Mouse (Mus musculus) lung, adult 2 months (tissue): ENCODE results near the gene Klk13. TPM values are rescaled to one million over a fixed set of nuclear protein-coding genes. Genes with fewer than 3 reads are reported as not detected.
"Not testable (repeated sequence)": the region's sequence is repeated elsewhere in the genome, so short reads cannot be mapped to it uniquely, and the experiment has no call there.

ENCODE experiments used
- DNase-seq: peaks from one replicate; pipeline ENCODE4 v3.0.0; 2022
- H3K4me1 ChIP-seq: fragments of 200-500 bp; 2 replicates; pipeline ENCODE4 v1.6.1; 2011; ENCODE audit warnings: low read length; ENCODE audit not compliant: control insufficient read depth, insufficient read depth
- H3K4me3 ChIP-seq: fragments of 200-500 bp; replicated peaks from 2 replicates; pipeline ENCODE3; 2011; ENCODE audit warnings: low read depth, mild to moderate bottlenecking, control low read depth, low read length; ENCODE audit errors: extremely low read depth
- CTCF ChIP-seq: fragments of 200-500 bp; IDR thresholded peaks from 2 replicates; pipeline ENCODE4 v1.5.1; 2011; ENCODE audit warnings: mild to moderate bottlenecking, low read length, control low read depth; ENCODE audit not compliant: insufficient read depth
- POLR2A ChIP-seq: fragments of 200-500 bp; IDR thresholded peaks from 2 replicates; pipeline ENCODE4 v1.6.1; 2011; ENCODE audit warnings: low read depth, mild to moderate bottlenecking, control low read depth, low read length, borderline replicate concordance; ENCODE audit errors: extremely low read depth
- WGBS: fragments of 180-500 bp; shearing (Covaris S2); methylation state at CpG from one replicate; pipeline ENCODE4 v1.1.7; 2018; 5-methylcytosine and 5-hydroxymethylcytosine counted together
- polyA plus RNA-seq: library from polyadenylated mRNA; depleted of rRNA; stranded (reverse); fragments of >200 nt; gene quantifications from 2 replicates; pipeline ENCODE4 v1.2.3, GENCODE M21; 2012; rRNA removed

The Klk13 gene
- polyA plus RNA-seq = 8.4 and 35.6 TPM in 2 replicates

DNA sequence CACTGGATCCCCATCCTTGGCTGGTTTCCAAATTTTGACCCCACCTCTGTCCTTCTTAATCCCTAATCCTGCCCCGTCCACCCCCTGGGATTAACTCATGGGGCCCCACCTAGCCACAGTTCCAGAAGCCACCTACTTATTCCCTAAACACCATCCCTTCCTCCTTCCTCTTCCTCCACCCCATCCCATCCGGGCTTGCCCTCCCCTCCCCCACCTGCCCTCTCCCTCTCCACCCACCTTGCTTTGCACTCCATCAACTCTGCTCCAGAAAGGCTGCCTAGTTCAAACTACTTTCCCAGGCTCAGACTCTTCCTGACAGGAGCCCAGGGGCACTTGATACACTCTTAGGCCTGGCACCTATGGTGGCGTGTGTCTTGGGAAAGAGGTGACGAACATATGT is at the start of gene Klk13:
Gene Klk13, plus strand, starts transcription at position 301 of the 400 bp plus-strand sequence.
- peaks cover 5% of the 10 kb centered on the region; the same call in 1 of the 2 replicates for H3K4me1 ChIP-seq
- WGBS = 49% methylated on average over 4 of the region's 4 CpGs
- H3K4me3 ChIP-seq = no peak within 1 kb of the TSS
- TF ChIP-seq CTCF (no peak), POLR2A (no peak)
- no peak for DNase-seq

DNA sequence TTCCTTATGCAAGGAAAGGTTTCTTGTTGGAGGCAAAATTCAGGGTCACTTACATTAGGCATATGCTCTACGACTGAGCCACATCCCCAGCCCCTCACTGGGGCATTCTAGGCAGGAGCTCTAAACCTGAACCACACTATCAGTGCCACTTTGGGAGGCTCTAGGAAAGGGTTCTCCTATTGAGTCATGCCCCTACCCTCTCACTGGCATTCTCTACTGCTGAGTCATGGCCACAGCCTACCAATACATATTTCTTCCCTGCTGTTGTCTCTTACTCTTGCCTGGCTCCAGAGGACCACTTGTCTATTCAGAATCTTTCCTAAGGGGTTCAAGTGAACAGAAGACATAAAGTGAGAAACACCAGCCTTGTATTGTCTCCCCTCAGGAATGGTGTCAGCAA is 49.6 kb upstream of the Klk13 start:
- no peak for DNase-seq
- 67% methylated on average over 1 of the region's 1 CpGs for WGBS
- TF ChIP-seq CTCF (no peak), POLR2A (no peak)
- H3K4me3 ChIP-seq = no peak overlapping the region
- H3K4me1 ChIP-seq = no peaks in the 10 kb centered on the region

DNA sequence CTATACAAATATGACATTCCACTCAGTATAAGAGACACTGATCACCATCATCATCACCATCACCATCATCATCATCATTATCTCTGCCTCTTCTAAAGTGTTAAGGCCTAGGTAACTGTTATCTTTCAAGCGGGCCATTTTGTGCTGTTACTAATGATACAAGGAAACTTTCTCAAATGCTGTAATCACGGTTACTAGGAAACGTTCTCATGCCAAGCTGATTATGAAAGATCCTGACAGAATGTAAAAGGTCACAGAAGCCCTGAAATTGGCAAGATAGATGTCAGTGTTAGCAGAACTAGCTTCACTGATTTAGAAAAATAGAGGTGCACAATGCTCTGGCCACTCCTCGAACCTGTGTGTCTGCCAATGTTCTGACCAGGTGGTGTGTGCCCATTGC is 45.1 kb upstream of the Klk13 start:
- not testable (repeated sequence) for H3K4me3 ChIP-seq, H3K4me1 ChIP-seq, DNase-seq
- 69% methylated on average over 4 of the region's 4 CpGs for WGBS

DNA sequence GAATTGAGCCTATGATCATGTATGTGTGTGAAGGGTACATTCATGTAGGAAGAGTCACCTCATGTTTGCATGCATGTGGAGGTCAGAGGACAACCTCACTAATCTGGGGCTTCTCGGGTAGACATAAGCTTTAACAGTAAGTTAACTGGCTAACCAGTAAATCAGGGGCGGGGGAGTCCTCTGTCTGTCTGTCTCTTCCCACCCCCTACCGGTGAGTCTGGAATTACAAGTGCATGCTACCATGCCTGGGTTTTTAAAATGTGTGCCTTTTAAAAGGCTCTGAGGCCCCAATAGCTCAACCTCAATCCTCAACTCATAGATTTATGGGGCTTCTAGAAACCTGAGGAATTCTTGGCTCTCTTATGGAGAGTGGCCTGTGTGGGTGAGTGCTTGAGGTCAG is 43.8 kb upstream of the Klk13 start:
- DNase-seq = no peak
- TF ChIP-seq POLR2A (no peak), CTCF (0 out of 2 replicates have a peak, but pooled peaks have one; percentile 13)
- Histone ChIP-seq H3K4me3 (no peak overlapping the region), H3K4me1 (peaks cover 5% of the 10 kb centered on the region; the same call in 1 of the 2 replicates)
- WGBS = 19% methylated on average over 3 of the region's 3 CpGs

DNA sequence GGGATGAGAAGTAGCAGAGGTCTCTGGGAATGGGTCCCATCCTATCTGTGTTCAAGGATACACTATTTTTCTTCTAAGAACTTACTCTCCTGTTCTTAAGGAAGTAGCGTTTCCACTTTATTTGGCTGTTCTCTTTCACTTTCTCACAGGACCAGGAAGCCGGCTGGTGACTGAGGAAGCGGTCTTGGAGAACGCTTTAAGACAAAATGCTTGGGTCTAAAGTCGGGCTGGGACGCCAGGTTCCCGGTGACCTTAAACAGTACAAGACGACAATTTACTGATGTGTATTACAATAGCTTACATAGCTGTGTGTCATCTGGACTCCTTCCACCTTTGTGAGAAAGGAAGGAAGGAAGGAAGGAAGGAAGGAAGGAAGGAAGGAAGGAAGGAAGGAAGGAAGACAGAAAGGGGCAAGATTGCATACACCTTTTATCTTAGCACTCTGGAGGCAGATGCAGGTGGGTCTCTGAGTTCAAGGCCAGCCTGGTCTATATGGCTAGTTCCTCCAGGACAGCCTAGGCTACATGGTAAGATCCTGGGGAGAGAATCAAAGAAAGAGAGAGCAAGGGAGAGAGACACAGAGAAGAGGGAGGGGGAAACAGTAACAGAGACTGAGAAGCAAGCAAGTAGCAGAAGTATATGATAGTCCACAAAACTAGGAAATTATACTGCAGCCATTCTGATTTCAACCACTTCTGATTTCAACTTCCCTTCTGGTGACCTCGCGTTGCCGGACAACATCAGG is 41.1 kb upstream of the Klk13 start:
- TF ChIP-seq POLR2A = no peak
- TF ChIP-seq CTCF = no peak
- DNase-seq = no peak
- H3K4me3 ChIP-seq = peak overlapping the region; percentile 19
- WGBS = 54% methylated on average over 11 of the region's 11 CpGs
- H3K4me1 ChIP-seq = peaks cover 5% of the 10 kb centered on the region; the same call in 1 of the 2 replicates

DNA sequence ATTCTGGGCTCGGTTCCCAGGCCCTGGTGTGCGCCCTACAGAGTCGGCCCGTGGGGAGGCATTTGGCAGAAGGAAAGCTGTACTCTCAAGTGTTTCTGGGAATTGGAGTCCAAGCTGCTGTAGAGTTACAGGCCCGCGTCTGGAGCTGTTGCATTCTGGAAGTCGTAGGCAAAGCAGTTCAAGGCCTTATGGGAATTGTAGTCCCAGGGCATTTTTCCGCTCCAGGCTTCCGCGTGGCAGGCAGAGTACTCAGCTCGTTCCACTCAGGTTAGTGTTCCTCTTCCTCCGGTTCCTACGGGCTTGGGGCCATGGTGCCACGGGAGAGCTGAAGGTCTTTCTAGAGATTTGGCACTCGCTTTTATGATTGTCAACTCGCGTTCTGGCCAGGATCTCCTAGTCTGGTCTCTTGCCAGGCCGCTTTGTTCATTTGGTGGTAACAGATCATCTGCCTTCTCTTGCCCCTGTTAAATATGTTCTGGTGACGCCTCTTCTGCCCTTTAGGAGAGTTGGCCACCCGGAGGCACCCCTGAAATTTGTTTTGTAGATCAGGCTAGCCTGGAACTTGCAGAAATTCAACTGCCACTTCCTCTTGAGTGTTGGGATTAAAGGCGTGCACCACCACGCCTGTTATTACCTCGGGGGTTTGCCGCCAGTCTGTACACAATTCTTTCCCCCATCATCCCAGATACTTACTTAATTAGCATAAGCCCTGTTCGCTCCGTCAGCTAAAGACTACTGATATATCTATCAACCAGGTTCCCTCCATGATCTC is 40.4 kb upstream of the Klk13 start, which contains the start of gene Ctu1:
Gene Ctu1, plus strand, starts transcription at position 208 of the 772 bp plus-strand sequence.
- WGBS = under 1% methylated on average over 26 of the region's 26 CpGs
- peak; percentile 79 for DNase-seq
- TF ChIP-seq POLR2A = peak; percentile 70; the same call in 1 of the 2 replicates
- no peak for TF ChIP-seq CTCF
- Histone ChIP-seq H3K4me1 (peaks cover 5% of the 10 kb centered on the region; the same call in 1 of the 2 replicates), H3K4me3 (peak within 1 kb of the TSS; percentile 92)

DNA sequence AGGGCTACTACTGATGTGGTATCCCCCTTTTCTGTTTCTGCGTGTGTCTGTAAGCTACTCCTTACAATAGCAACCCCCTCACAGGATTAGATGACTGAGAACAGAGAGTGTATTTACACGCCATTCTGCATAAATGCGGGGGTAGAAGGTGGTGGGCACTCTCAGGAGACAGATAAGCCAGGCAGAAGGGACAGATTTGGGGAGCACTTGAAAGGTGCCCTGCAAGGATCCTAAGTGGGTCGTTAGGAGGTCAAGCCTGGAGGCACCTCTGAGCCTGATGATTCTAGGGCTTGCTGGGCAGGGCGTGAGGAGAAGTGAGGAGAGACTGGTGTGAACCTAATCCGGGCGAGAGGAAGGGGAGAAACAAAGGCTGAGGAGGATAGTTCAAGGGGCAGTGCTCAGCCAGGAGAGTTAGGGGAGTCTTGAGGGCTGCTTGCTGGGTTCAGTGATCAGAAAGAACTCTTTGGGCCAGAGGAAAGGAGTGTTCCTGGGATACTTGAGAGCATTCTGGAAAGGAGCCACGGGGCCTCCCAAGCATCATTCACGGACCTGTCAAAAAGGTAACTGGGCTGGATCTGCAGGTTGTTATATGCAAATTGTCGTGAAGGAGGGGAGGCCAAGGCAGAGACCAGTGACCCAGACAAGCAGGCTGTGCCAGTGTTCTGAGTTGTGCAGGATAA is 39.6 kb upstream of the Klk13 start:
- DNase-seq = peak; percentile 36
- 10% methylated on average over 10 of the region's 10 CpGs for WGBS
- Histone ChIP-seq H3K4me1 (peaks cover 5% of the 10 kb centered on the region; the same call in 1 of the 2 replicates), H3K4me3 (peak overlapping the region; percentile 92)
- no peak for TF ChIP-seq CTCF

DNA sequence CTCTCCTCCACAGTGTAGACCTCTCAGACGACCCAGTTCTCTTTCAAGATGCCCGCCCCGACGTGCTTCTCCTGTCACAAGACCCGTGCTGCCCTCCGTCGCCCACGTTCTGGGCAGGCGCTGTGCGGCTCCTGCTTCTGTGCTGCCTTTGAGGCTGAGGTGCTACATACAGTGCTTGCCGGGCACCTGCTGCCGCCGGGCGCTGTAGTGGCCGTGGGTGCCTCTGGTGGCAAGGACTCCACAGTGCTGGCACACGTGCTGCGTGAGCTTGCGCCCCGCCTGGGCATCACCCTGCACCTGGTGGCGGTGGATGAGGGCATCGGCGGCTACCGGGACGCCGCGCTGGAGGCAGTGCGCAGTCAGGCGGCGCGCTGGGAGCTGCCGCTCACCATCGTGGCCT is 37.3 kb upstream of the Klk13 start:
- no peak for DNase-seq
- TF ChIP-seq CTCF = no peak
- no peak for TF ChIP-seq POLR2A
- Histone ChIP-seq H3K4me1 (peaks cover 5% of the 10 kb centered on the region; the same call in 1 of the 2 replicates), H3K4me3 (no peak overlapping the region)
- 92% methylated on average over 32 of the region's 32 CpGs for WGBS

DNA sequence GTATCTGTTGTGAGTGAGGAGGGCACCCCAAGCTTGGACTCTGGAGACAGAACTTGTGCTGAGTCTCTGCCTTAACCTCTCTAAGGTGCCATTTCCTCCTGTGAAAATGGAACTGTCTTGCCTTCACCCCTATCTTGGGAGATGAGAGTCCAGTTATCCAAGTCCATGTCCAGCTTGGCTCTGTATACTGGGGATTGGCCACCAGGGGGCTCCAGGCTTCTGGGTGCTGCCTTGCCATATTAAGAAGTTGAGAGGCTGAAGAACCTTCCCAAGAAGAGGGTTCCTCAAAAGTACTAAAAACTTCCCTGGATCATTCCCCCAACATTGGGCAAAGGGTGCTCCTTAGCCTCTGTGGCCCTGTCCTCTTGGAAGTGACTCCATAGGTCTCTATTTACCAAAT is 33.9 kb upstream of the Klk13 start:
- TF ChIP-seq CTCF (peak; percentile 62), POLR2A (no peak)
- peak; percentile 64 for DNase-seq
- H3K4me1 ChIP-seq = no peaks in the 10 kb centered on the region
- H3K4me3 ChIP-seq = no peak overlapping the region

DNA sequence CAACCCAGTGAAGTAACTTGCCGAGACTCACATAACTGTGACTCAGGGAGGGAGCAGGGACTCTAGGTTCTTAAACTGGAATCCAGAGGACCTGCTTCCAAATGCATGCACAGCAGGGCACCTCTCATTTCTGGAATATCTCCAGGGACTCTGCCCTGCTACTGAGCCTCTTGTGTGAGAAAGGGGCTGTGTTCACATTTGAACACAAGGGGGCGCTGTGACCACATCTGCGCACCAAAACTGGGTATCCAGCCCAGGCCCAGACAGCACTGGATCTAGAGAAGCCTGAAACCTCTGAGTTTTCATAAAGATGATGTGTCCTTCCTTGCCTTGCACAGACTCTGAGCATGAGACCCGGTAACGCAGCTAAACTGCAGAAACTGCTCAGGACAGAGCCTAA is 31.4 kb upstream of the Klk13 start:
- peak; percentile 63 for DNase-seq
- peaks cover 6% of the 10 kb centered on the region; the same call in 1 of the 2 replicates for H3K4me1 ChIP-seq
- H3K4me3 ChIP-seq = no peak overlapping the region
- 23% methylated on average over 5 of the region's 5 CpGs for WGBS
- TF ChIP-seq CTCF (peak; percentile 81), POLR2A (no peak)

DNA sequence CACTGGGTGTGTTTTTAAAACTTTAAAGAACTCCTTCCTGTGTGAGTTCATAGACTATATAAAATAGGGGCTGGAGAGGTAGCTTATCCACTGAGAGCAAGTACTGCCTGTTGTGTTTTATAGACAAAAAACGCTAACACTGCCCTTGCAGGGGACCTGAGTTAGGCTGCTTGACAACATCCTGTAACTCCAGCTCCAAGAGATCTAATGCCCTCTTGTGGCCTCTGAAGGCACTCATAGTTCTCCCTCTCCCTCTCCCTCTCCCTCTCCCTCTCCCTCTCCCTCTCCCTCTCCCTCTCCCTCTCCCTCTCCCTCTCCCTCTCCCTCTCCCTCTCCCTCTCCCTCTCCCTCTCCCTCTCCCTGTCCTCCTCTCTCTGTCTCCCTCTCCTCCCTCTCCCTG is 29.9 kb upstream of the Klk13 start:
- not testable (repeated sequence) for DNase-seq

More for the DNA sequence above, 29.9 kb upstream of the Klk13 start:
- not testable (repeated sequence) for H3K4me3 ChIP-seq, H3K4me1 ChIP-seq
- 8% methylated on average over 1 of the region's 1 CpGs for WGBS
